Mouse (Mus musculus): ENCODE data around the gene Tle3. TPM values are rescaled to one million over a fixed set of nuclear protein-coding genes. Genes with fewer than 3 reads are reported as not detected.
A peak's percentile ranks its signal among the peaks of the same experiment; 100 is the strongest.

Tle3 gene
- polyA plus RNA-seq, 1 experiment = 47.2 TPM

DNA sequence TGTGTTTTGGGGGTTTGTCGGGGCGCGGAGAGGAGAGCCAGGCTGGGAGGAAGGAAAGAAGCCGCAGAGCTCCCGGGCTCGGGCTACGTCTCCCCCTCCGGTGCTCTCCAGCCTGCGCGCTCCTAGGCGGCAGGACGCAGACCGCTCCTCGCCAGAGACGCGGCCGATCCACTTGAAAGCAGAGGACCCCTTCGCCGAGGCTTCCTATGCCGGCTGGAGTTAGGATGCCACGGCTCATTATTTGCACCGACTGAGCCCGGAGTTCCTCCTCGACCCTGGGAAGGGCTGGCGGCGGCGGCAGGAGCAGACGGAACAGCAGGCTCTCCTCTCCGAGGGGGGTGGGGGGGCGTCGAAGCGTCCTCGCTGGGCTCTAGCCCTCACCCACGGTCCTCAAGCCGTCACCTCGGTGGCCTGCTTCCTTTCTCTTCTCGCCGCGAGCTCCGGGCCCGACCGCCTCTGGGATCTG, 377 bp downstream of the Tle3 start:
- DNase-seq = no peak
- TF ChIP-seq CTCF (conservative IDR thresholded peaks at IDR 0.05; ENCODE audit: insufficient read depth, insufficient read length, low read depth, low read length) = no peak
- TF ChIP-seq POLR2A (IDR thresholded peaks at IDR 0.05; ENCODE audit: low read depth, low read length) = no peak
- WGBS = under 1% methylated on average over 42 of the region's 42 CpGs
- Histone ChIP-seq H3K4me3 (ENCODE audit: insufficient read depth, low read depth, low read length) (peak overlapping the region; percentile 84), H3K36me3 (ENCODE audit: control insufficient read depth, insufficient read depth, low read length) (no peaks in the 10 kb centered on the region), H3K4me1 (ENCODE audit: control insufficient read depth, insufficient read depth, low read length) (peaks cover 12% of the 10 kb centered on the region; the same call in 1 of the 2 replicates), H3K27ac (ENCODE audit: insufficient read depth, low read depth, low read length) (peak overlapping the region; percentile 93), H3K27me3 (replicated peaks; ENCODE audit: control insufficient read depth, insufficient read depth, low read length) (no peaks in the 10 kb centered on the region)

DNA sequence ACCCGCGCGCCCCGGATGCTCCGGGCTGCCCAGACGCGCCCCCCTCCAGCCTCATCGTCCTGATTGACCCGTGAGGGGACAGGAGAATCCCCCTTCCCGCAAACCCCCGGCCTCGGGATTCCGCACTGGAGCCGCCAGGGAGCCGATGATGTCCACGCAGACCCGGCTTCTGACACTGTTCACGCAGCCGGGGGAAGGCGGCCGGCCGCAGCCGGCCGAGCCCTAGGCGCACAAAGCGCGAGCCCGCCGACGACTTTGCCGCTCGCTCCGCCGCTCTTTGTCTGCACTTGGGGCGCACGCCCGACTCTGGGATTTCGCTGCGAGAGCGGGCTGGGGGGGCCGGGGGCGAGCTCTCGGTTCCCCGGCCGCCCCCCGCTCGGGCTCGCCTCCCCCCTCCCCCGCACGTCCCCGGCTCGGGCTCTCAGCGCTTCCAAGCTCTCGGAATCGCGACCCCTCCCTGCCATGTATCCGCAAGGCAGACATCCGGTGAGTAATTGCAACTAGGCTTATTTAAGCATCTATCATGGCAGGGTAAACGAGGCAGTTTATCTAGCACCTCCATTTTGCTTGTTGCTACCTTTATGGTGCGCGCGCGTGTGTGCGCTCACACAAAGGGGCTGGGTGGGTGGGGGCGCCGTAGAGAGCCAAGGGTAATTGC, 939 bp downstream of the Tle3 start:
- Histone ChIP-seq H3K27ac (ENCODE audit: insufficient read depth, low read depth, low read length) (peak overlapping the region; percentile 93), H3K36me3 (ENCODE audit: control insufficient read depth, insufficient read depth, low read length) (no peaks in the 10 kb centered on the region), H3K27me3 (replicated peaks; ENCODE audit: control insufficient read depth, insufficient read depth, low read length) (no peaks in the 10 kb centered on the region), H3K4me1 (ENCODE audit: control insufficient read depth, insufficient read depth, low read length) (peaks cover 14% of the 10 kb centered on the region; the same call in 1 of the 2 replicates), H3K4me3 (ENCODE audit: insufficient read depth, low read depth, low read length) (peak overlapping the region; percentile 84)
- peak; percentile 60 for DNase-seq
- TF ChIP-seq POLR2A (IDR thresholded peaks at IDR 0.05; ENCODE audit: low read depth, low read length) (no peak), CTCF (conservative IDR thresholded peaks at IDR 0.05; ENCODE audit: insufficient read depth, insufficient read length, low read depth, low read length) (no peak)
- under 1% methylated on average over 65 of the region's 66 CpGs for WGBS

DNA sequence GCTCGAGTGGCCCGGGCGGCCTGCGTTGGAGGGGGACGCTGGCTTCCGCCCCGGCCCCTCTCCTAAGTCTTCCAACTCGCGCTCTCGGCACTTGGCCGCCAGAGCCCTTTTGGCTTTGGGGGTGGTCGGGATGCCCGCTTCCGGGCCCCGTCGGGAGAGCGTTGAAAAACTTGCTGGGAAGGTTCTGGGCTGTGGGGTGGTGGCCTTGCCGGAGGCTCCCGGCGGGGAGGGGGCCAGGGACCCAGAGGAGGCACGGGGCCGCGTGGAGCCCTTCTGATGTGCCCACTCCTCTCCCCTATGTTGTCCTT, 1.4 kb downstream of the Tle3 start:
- TF ChIP-seq POLR2A (IDR thresholded peaks at IDR 0.05; ENCODE audit: low read depth, low read length) (no peak), CTCF (conservative IDR thresholded peaks at IDR 0.05; ENCODE audit: insufficient read depth, insufficient read length, low read depth, low read length) (no peak)
- Histone ChIP-seq H3K27ac (ENCODE audit: insufficient read depth, low read depth, low read length) (peak overlapping the region; percentile 59), H3K4me3 (ENCODE audit: insufficient read depth, low read depth, low read length) (peak overlapping the region; percentile 84), H3K4me1 (ENCODE audit: control insufficient read depth, insufficient read depth, low read length) (peaks cover 16% of the 10 kb centered on the region), H3K36me3 (ENCODE audit: control insufficient read depth, insufficient read depth, low read length) (no peaks in the 10 kb centered on the region), H3K27me3 (replicated peaks; ENCODE audit: control insufficient read depth, insufficient read depth, low read length) (no peaks in the 10 kb centered on the region)
- under 1% methylated on average over 23 of the region's 23 CpGs for WGBS
- DNase-seq = no peak

DNA sequence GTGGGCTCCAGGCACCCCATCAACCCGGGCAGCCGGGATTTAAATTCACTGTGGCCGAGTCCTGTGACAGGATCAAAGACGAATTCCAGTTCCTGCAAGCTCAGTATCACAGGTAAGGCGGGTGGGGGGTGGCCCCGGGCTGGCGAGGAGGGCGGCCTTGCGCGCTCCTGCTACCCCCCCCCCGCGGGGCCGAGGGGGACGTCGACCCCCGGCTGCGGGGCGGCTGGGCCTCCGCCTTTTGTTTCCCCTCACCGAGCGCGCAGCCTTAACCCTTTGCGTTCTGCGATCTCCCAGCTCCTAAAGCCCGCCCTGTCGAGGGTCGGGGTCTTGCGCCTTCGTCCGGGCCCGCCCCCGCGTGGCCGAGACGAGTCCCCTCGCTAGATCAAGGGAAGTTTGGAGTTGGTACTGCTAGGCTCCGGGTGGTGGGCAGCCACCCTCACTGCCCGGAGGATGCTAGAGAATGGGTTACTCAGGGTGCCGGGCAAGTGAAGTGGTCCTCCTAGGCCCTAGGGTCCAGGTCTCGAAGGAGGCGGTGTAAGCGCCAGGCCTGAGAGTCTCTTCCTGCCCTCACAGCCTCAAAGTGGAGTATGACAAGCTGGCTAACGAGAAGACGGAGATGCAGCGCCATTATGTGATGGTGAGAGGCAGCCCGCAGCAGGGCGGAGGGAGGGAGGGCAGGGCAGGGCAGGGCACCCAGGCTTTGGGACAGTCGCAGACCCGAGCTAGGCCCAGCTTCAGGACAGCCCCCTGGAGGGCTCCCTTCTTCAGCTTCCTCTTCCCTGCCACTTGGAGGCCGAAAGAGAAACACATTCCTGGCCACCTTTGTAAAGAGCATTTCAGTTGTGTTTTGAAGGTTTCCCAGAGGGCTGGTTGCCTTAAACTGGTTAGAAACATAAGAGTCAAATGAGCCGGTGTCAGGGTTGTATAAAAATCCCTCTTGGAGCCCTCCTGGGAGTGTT, 2.1 kb downstream of the Tle3 start:
- 3% methylated on average over 51 of the region's 51 CpGs for WGBS
- peak; percentile 57 for DNase-seq
- Histone ChIP-seq H3K4me3 (ENCODE audit: insufficient read depth, low read depth, low read length) (peak overlapping the region; percentile 84), H3K4me1 (ENCODE audit: control insufficient read depth, insufficient read depth, low read length) (peaks cover 20% of the 10 kb centered on the region), H3K27me3 (replicated peaks; ENCODE audit: control insufficient read depth, insufficient read depth, low read length) (no peaks in the 10 kb centered on the region), H3K27ac (ENCODE audit: insufficient read depth, low read depth, low read length) (peak overlapping the region; percentile 59), H3K36me3 (ENCODE audit: control insufficient read depth, insufficient read depth, low read length) (no peaks in the 10 kb centered on the region)
- TF ChIP-seq POLR2A (IDR thresholded peaks at IDR 0.05; ENCODE audit: low read depth, low read length) (no peak), CTCF (conservative IDR thresholded peaks at IDR 0.05; ENCODE audit: insufficient read depth, insufficient read length, low read depth, low read length) (no peak)

DNA sequence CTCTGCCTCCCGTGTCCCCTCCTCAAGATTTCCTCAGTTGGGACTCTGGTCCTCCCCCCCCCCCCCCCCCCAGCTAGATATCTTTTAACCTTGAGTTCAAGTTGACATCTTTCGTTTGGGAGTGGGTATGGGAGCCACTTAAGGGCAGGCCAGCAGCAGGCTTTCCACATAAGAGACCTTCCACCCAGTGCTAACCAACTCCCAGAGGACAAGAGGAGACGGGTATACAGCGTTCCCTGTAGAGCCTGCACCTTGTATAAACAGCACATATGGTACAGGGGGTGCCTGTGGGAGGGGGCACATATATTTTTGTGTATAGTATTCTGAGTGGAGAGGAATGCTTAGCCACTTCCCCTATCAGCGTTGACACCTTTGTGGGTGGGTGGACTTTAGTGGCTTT, 2.8 kb downstream of the Tle3 start:
- Histone ChIP-seq H3K27me3 (replicated peaks; ENCODE audit: control insufficient read depth, insufficient read depth, low read length) (no peaks in the 10 kb centered on the region), H3K4me1 (ENCODE audit: control insufficient read depth, insufficient read depth, low read length) (peaks cover 24% of the 10 kb centered on the region), H3K27ac (ENCODE audit: insufficient read depth, low read depth, low read length) (no peak overlapping the region), H3K4me3 (ENCODE audit: insufficient read depth, low read depth, low read length) (no peak overlapping the region), H3K36me3 (ENCODE audit: control insufficient read depth, insufficient read depth, low read length) (no peaks in the 10 kb centered on the region)
- DNase-seq = no peak
- TF ChIP-seq POLR2A (IDR thresholded peaks at IDR 0.05; ENCODE audit: low read depth, low read length) (no peak), CTCF (conservative IDR thresholded peaks at IDR 0.05; ENCODE audit: insufficient read depth, insufficient read length, low read depth, low read length) (no peak)
- WGBS = 59% methylated on average over 5 of the region's 5 CpGs

DNA sequence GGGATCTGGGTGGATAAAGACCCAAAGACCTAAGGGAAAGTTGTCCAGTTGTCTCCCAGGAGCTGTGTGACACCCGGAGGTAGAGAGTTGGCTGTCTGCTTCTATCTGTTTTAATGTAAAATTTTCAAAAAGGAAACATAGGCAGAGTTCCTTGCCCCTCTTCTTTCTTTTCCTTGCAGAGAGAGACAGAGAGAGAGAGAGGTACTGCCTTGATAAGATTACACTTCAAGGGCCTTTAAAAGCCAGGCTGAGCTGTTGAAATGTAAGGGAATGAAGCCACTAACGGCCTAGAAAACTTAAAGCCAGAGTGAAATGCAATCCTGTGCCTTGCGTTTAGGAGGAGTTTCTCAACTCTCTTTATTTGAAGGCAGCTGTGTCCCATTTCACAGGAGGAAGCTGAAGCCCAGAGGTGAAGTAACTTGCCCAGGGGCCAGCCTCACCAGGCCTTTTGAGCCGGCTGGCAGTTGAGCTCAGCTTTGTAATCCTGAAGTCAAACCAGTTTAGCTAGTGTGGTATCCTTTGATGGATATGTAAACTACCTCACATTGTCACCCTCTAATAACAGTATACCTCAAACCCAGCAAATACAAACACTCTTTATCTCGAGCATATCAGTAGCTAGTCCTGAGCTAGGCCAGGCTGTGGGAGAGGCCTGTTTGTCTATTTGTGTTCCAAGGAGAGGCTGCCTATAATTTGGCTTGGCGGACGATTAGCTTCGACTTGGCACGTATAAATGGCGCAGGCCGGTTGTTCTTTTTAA, 3.8 kb downstream of the Tle3 start:
- peaks cover 27% of the 10 kb centered on the region for H3K4me1 ChIP-seq (ENCODE audit: control insufficient read depth, insufficient read depth, low read length)
- no peak overlapping the region for H3K27ac ChIP-seq (ENCODE audit: insufficient read depth, low read depth, low read length)
- DNase-seq = no peak
- WGBS = 71% methylated on average over 11 of the region's 11 CpGs
- H3K27me3 ChIP-seq (replicated peaks; ENCODE audit: control insufficient read depth, insufficient read depth, low read length) = no peaks in the 10 kb centered on the region
- TF ChIP-seq POLR2A (IDR thresholded peaks at IDR 0.05; ENCODE audit: low read depth, low read length) (no peak), CTCF (conservative IDR thresholded peaks at IDR 0.05; ENCODE audit: insufficient read depth, insufficient read length, low read depth, low read length) (no peak)
- no peaks in the 10 kb centered on the region for H3K36me3 ChIP-seq (ENCODE audit: control insufficient read depth, insufficient read depth, low read length)
- no peak overlapping the region for H3K4me3 ChIP-seq (ENCODE audit: insufficient read depth, low read depth, low read length)
